Mouse (Mus musculus) lung, postnatal 0 days (tissue): ENCODE data around the gene Dbnl.
"Not testable (repeated sequence)": the region's sequence is repeated elsewhere in the genome, so short reads cannot be mapped to it uniquely, and the experiment has no call there.

ENCODE experiments used
- CTCF ChIP-seq: IDR thresholded peaks from 2 replicates; pipeline ENCODE4 v1.5.1; 2016; ENCODE audit warnings: antibody characterized with exemption, mild to moderate bottlenecking
- EP300 ChIP-seq: IDR thresholded peaks from 2 replicates; pipeline ENCODE4 v1.6.1; 2016; ENCODE audit warnings: antibody characterized with exemption, mild to moderate bottlenecking, control low read depth

- TF ChIP-seq CTCF, EP300: not testable (repeated sequence)
Observed at GRCm38 (mm10) chr11:5809487-5809886, 21.2 kb downstream of the Dbnl start.
